Mouse (Mus musculus) spleen, embryonic (tissue): ENCODE results near the gene St3gal4.

Source experiments
- CTCF ChIA-PET: fragments of 350-600 bp; sonication (Branson Sonifier 250); formaldehyde crosslinking; loops from one replicate; lab custom pipeline; 2022; lab: Charles Lee

The St3gal4 gene

DNA sequence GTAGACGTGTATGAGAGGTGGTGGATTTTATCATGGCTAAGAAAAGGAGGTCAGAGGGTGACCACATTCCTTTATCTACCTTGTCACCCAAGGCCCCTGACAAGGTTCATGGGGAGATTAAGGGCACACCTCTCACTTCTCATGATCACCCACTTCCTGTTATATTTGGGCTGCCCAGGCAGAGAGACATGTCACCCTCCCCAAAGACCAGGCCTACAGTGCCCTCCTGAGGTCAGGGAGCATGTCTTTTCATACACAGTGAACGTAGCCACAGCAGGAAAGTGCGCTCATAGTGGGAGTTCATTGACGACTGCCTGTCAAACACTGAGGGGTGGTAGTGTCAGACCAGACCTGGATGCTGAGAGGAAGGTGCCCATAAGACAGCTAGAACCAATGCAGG lies 102.3 kb downstream of the St3gal4 start:
- CTCF ChIA-PET, result no interaction called here

DNA sequence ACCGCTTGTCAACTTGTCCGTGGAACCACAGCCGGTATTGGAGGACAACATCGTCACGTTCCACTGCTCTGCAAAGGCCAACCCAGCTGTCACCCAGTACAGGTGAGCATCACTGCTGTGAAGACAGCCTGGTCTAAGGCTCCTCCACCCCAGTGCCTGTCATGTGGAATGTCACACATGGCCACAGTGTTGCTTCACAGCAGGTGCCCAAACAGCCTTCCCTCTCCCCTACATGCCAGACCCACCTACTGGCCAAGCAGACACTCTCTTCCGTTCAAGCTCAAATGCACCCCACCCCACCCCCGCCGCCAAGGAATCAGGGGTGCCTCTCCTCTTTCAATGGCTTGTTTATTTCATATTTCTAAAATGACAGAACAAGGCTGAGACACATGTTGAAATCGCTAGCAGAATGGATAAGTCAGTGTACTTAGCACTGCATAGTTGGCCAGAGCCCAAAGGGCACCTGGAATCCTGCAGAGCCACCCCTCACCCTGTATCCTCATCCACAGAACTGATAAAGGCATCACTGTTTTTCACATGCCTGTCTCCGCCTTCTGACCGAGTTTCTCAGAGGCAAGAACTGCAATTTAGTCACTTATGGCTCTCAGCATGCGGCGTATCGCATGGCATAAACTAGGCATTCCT lies 111.2 kb downstream of the St3gal4 start:
- CTCF ChIA-PET, result no interaction called here

DNA sequence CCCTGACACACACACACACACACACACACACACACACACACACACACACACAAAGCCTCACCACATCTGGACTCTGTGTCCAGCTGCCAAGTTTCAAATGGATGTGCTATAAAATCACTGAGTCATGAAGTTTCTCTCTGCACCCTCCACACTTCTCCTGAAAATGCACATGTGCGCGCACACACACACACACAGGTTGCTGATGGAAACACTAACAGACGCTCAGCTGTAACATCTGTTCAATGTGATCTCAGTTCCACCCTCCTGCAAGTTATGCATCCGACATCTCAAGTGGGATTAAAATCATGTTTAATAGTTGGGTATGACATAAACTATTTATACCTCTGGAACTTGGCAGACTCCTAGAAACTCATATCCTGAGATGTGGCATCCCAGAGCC lies 115.0 kb downstream of the St3gal4 start:
- CTCF ChIA-PET, result no interaction called here

DNA sequence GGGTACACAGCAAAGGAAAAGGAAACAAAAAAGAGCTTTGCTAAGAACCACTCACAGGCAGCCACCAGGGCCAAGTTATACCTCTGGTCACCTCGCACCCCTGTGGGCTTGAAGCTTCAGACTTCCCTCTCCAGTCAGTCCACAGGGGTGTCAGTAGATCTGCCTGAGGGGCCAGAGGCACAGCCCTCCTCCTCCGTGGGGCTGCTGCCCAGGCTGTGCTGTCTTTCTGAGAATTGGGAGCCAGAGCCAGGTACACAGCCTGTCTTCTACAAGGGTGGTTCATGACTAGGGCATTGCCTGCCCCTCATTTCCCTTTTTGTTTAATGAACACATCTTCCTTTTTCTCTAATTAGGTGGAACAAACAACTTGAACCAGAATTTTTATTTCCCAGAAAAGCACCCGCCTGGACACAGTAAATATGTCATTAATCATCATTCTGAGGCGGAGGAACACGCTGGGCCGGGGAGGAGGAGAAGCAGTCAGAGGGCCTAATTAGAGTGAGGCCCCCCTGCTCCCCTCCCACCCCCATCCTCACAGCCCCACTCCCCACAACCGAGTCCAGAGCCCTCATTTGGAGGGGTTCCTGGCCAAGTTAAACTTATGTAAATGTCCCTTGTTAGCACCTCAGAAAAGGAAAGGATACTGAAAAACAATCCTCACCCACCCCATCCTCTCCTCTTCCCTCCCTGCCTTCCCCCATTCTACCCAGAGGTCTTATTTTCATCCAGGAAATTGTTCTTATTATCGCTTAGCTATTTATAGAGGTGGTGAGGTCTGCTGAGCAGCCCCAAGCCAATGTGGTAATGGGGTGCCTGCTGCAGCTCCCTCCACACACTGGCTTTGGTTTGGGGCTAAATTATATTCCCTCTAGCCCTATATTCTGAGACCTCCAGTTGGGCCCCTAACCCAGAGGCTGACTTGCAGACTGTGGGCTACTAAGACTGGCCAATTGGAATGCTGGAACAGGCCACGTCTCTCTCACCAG lies 120.9 kb downstream of the St3gal4 start:
- CTCF ChIA-PET, result no interaction called here
